Mouse (Mus musculus) limb, embryonic 11.5 days (tissue): ENCODE measurements around the gene Itgav. TPM values are rescaled to one million over a fixed set of nuclear protein-coding genes. Genes with fewer than 3 reads are reported as not detected.

Experiments used
- ATAC-seq: fragments of 200-750 bp; cut with Nextera tagmentation; 2 replicates; pipeline ENCODE4 v1.8.0; 2017; ENCODE audit warnings: low read depth; ENCODE audit not compliant: insufficient number of reproducible peaks, low FRiP score, low TSS enrichment
- DNase-seq: peaks from one replicate; pipeline ENCODE4 v3.0.0-alpha.2; 2015; ENCODE audit warnings: low spot score
- H3K27ac ChIP-seq: fragments of 300-500 bp; sonication (generic); replicated peaks from 2 replicates; pipeline ENCODE4 v1.5.1; 2014; ENCODE audit warnings: low read depth, mild to moderate bottlenecking, low read length
- H3K27me3 ChIP-seq: fragments of 300-500 bp; sonication (generic); 2 replicates; pipeline ENCODE4 v1.6.1; 2014; ENCODE audit warnings: mild to moderate bottlenecking, low read length, mixed read lengths; ENCODE audit not compliant: control insufficient read depth, insufficient read depth
- H3K36me3 ChIP-seq: fragments of 300-500 bp; sonication (generic); 2 replicates; pipeline ENCODE4 v1.6.1; 2014; ENCODE audit warnings: mild to moderate bottlenecking, low read length, moderate library complexity, mixed read lengths; ENCODE audit not compliant: control insufficient read depth, insufficient read depth
- H3K4me1 ChIP-seq: fragments of 300-500 bp; sonication (generic); 2 replicates; pipeline ENCODE4 v1.6.1; 2014; ENCODE audit warnings: low read length, mixed read lengths; ENCODE audit not compliant: control insufficient read depth, insufficient read depth
- H3K4me2 ChIP-seq: fragments of 300-500 bp; sonication (generic); 2 replicates; pipeline ENCODE4 v1.6.1; 2014; ENCODE audit warnings: low read depth, mild to moderate bottlenecking, moderate library complexity; ENCODE audit not compliant: severe bottlenecking
- H3K4me3 ChIP-seq: fragments of 300-500 bp; sonication (generic); 2 replicates; pipeline ENCODE4 v1.5.1; 2014; ENCODE audit warnings: low read depth, low read length
- H3K9ac ChIP-seq: fragments of 300-500 bp; sonication (generic); 2 replicates; pipeline ENCODE4 v1.6.1; 2014; ENCODE audit warnings: mild to moderate bottlenecking, low read length
- H3K9me3 ChIP-seq: fragments of 300-500 bp; sonication (generic); 2 replicates; pipeline ENCODE4 v1.6.1; 2016; ENCODE audit warnings: low read length; ENCODE audit not compliant: control insufficient read depth
- WGBS: fragments of 180-500 bp; shearing (Covaris S2); extraction: QIAGEN DNeasy Blood & Tissue Kit; methylation state at CpG from one replicate; pipeline ENCODE4 v1.1.7; 2014; 5-methylcytosine and 5-hydroxymethylcytosine counted together
- polyA plus RNA-seq: library from polyadenylated mRNA; unstranded; fragments of >200 nt; fragmentation: Nextera tagmentation; extraction: Ambion mirVana; gene quantifications from 2 replicates; pipeline ENCODE4 v1.2.1, GENCODE M21; 2014

The Itgav gene
- polyA plus RNA-seq, 1 experiment from 2014 or later = 66.3 TPM

GRCm38 (mm10) chr2:83760112-83760511 is 35.9 kb downstream of the Itgav start:
- Histone ChIP-seq H3K36me3 (peaks cover 3% of the 10 kb centered on the region; the same call in 1 of the 2 replicates), H3K27ac (no peak overlapping the region), H3K9me3 (no peaks in the 10 kb centered on the region), H3K4me3 (no peak overlapping the region), H3K4me2 (no peak overlapping the region), H3K9ac (no peak overlapping the region), H3K27me3 (no peaks in the 10 kb centered on the region), H3K4me1 (no peaks in the 10 kb centered on the region)
- no peak for ATAC-seq
- 91% methylated on average over 1 of the region's 1 CpGs for WGBS
- DNase-seq = no peak

GRCm38 (mm10) chr2:83761506-83761905 is 37.3 kb downstream of the Itgav start:
- H3K9me3 ChIP-seq = no peaks in the 10 kb centered on the region
- H3K4me3 ChIP-seq = no peak overlapping the region
- H3K4me2 ChIP-seq = no peak overlapping the region
- no peaks in the 10 kb centered on the region for H3K27me3 ChIP-seq
- no peaks in the 10 kb centered on the region for H3K4me1 ChIP-seq
- no peak overlapping the region for H3K9ac ChIP-seq
- 82% methylated on average over 2 of the region's 2 CpGs for WGBS
- H3K36me3 ChIP-seq = peaks cover under 1% of the 10 kb centered on the region
- no peak overlapping the region for H3K27ac ChIP-seq
- ATAC-seq (no peak), DNase-seq (no peak)

GRCm38 (mm10) chr2:83762106-83762855 is 38.1 kb downstream of the Itgav start:
- no peak for DNase-seq
- H3K4me1 ChIP-seq = no peaks in the 10 kb centered on the region
- H3K4me2 ChIP-seq = no peak overlapping the region
- H3K36me3 ChIP-seq = peaks cover 5% of the 10 kb centered on the region
- WGBS = 85% methylated on average over 7 of the region's 7 CpGs
- ATAC-seq = no peak
- H3K4me3 ChIP-seq = no peak overlapping the region
- H3K9ac ChIP-seq = no peak overlapping the region
- H3K9me3 ChIP-seq = no peaks in the 10 kb centered on the region
- no peak overlapping the region for H3K27ac ChIP-seq
- no peaks in the 10 kb centered on the region for H3K27me3 ChIP-seq

- WGBS = 81% methylated on average over 6 of the region's 6 CpGs
- Histone ChIP-seq H3K4me2 (no peak overlapping the region), H3K9me3 (no peaks in the 10 kb centered on the region), H3K9ac (no peak overlapping the region), H3K4me1 (no peaks in the 10 kb centered on the region), H3K4me3 (no peak overlapping the region), H3K27me3 (no peaks in the 10 kb centered on the region), H3K36me3 (peaks cover 7% of the 10 kb centered on the region; the same call in 1 of the 2 replicates), H3K27ac (no peak overlapping the region)
- no peak for DNase-seq
- ATAC-seq = no peak
Observed at GRCm38 (mm10) chr2:83766058-83766457, 41.9 kb downstream of the Itgav start.

- no peak for ATAC-seq
- Histone ChIP-seq H3K27me3 (no peaks in the 10 kb centered on the region), H3K4me3 (no peak overlapping the region), H3K27ac (no peak overlapping the region), H3K4me2 (no peak overlapping the region), H3K9ac (no peak overlapping the region), H3K9me3 (no peaks in the 10 kb centered on the region), H3K4me1 (no peaks in the 10 kb centered on the region), H3K36me3 (peaks cover 7% of the 10 kb centered on the region)
- DNase-seq = no peak
- 88% methylated on average over 1 of the region's 1 CpGs for WGBS
Observed at GRCm38 (mm10) chr2:83766878-83767277, 42.7 kb downstream of the Itgav start.

GRCm38 (mm10) chr2:83768311-83769047 is 44.3 kb downstream of the Itgav start:
- Histone ChIP-seq H3K9ac (no peak overlapping the region), H3K4me3 (no peak overlapping the region), H3K9me3 (no peaks in the 10 kb centered on the region), H3K27me3 (no peaks in the 10 kb centered on the region), H3K4me1 (no peaks in the 10 kb centered on the region), H3K4me2 (no peak overlapping the region), H3K27ac (no peak overlapping the region), H3K36me3 (peaks cover 13% of the 10 kb centered on the region)
- 93% methylated on average over 4 of the region's 4 CpGs for WGBS
- no peak for ATAC-seq
- DNase-seq = no peak

- Histone ChIP-seq H3K4me2 (no peak overlapping the region), H3K4me3 (no peak overlapping the region), H3K9me3 (no peaks in the 10 kb centered on the region), H3K36me3 (peaks cover 13% of the 10 kb centered on the region), H3K27ac (no peak overlapping the region), H3K27me3 (no peaks in the 10 kb centered on the region), H3K9ac (no peak overlapping the region), H3K4me1 (no peaks in the 10 kb centered on the region)
- DNase-seq (peak; percentile 48), ATAC-seq (no peak)
- 64% methylated on average over 7 of the region's 7 CpGs for WGBS
Observed at GRCm38 (mm10) chr2:83771155-83771812, 47.1 kb downstream of the Itgav start.

- H3K9ac ChIP-seq = no peak overlapping the region
- 90% methylated on average over 20 of the region's 20 CpGs for WGBS
- ATAC-seq = no peak
- H3K4me3 ChIP-seq = no peak overlapping the region
- H3K36me3 ChIP-seq = peaks cover 2% of the 10 kb centered on the region; the same call in 1 of the 2 replicates
- no peaks in the 10 kb centered on the region for H3K9me3 ChIP-seq
- DNase-seq = no peak
- no peak overlapping the region for H3K4me2 ChIP-seq
- H3K27me3 ChIP-seq = no peaks in the 10 kb centered on the region
- H3K27ac ChIP-seq = no peak overlapping the region
- H3K4me1 ChIP-seq = no peaks in the 10 kb centered on the region
Observed at GRCm38 (mm10) chr2:83791330-83792073, 67.3 kb downstream of the Itgav start.
